Mouse (Mus musculus) cerebellum, adult 2 months (tissue): ENCODE results near the gene Pde5a. TPM values are rescaled to one million over a fixed set of nuclear protein-coding genes. Genes with fewer than 3 reads are reported as not detected.

ENCODE experiments used
- DNase-seq, 2 experiments: peaks; one replicate each; pipeline ENCODE4 v3.0.0; 2021
- H3K27ac ChIP-seq: fragments of 200-500 bp; 2 replicates; pipeline ENCODE4 v1.5.1; 2012; ENCODE audit warnings: low read length, control low read depth, inconsistent platforms; ENCODE audit not compliant: insufficient read depth
- H3K27me3 ChIP-seq: fragments of 200-500 bp; 2 replicates; pipeline ENCODE4 v1.6.1; 2012; ENCODE audit warnings: inconsistent platforms, mild to moderate bottlenecking, low read length, moderate library complexity; ENCODE audit not compliant: control insufficient read depth, insufficient read depth
- H3K4me1 ChIP-seq: fragments of 200-500 bp; 2 replicates; pipeline ENCODE4 v1.6.1; 2011; ENCODE audit warnings: low read length; ENCODE audit not compliant: control insufficient read depth, insufficient read depth
- H3K4me3 ChIP-seq: fragments of 200-500 bp; replicated peaks from 2 replicates; pipeline ENCODE3; 2011; ENCODE audit warnings: mild to moderate bottlenecking, low read depth, low read length, control low read depth; ENCODE audit not compliant: insufficient read depth
- CTCF ChIP-seq: fragments of 200-500 bp; IDR thresholded peaks from 2 replicates; pipeline ENCODE4 v1.5.1; 2011; ENCODE audit warnings: low read depth, mild to moderate bottlenecking, control low read depth, low read length, moderate library complexity, borderline replicate concordance; ENCODE audit not compliant: insufficient read depth
- POLR2A ChIP-seq: fragments of 200-500 bp; IDR thresholded peaks from 2 replicates; pipeline ENCODE4 v1.6.1; 2011; ENCODE audit warnings: low read length, control low read depth, borderline replicate concordance; ENCODE audit not compliant: insufficient read depth
- WGBS: fragments of 180-500 bp; shearing (Covaris S2); methylation state at CpG from one replicate; pipeline ENCODE4 v1.1.7; 2018; 5-methylcytosine and 5-hydroxymethylcytosine counted together
- polyA plus RNA-seq: library from polyadenylated mRNA; depleted of rRNA; stranded (reverse); fragments of >200 nt; gene quantifications from 2 replicates; pipeline ENCODE4 v1.2.3, GENCODE M21; 2012

Pde5a gene
- polyA plus RNA-seq, 1 experiment: 16.1 TPM

GRCm38 (mm10) chr3:122733806-122734205 is 5.1 kb downstream of the Pde5a start:
- 85% methylated on average over 3 of the region's 3 CpGs for WGBS
- Histone ChIP-seq H3K4me3 (no peak overlapping the region), H3K27ac (no peak overlapping the region), H3K27me3 (peaks cover 2% of the 10 kb centered on the region; the same call in 1 of the 2 replicates), H3K4me1 (no peaks in the 10 kb centered on the region)
- TF ChIP-seq POLR2A: no peak
- no peak for TF ChIP-seq CTCF
- no peak for DNase-seq

GRCm38 (mm10) chr3:122734329-122734728 is 5.6 kb downstream of the Pde5a start:
- no peak for DNase-seq
- peaks cover 2% of the 10 kb centered on the region; the same call in 1 of the 2 replicates for H3K27me3 ChIP-seq
- no peak overlapping the region for H3K27ac ChIP-seq
- H3K4me3 ChIP-seq: no peak overlapping the region
- no peak for TF ChIP-seq POLR2A
- no peak for TF ChIP-seq CTCF
- WGBS: 81% methylated on average over 6 of the region's 6 CpGs
- H3K4me1 ChIP-seq: no peaks in the 10 kb centered on the region

- TF ChIP-seq CTCF (no peak), POLR2A (no peak)
These were observed 10.7 kb downstream of the Pde5a start for GRCm38 (mm10) chr3:122739460-122739859.

GRCm38 (mm10) chr3:122744265-122744664 is 15.5 kb downstream of the Pde5a start:
- Histone ChIP-seq H3K4me3 (no peak overlapping the region), H3K27me3 (no peaks in the 10 kb centered on the region), H3K4me1 (no peaks in the 10 kb centered on the region), H3K27ac (no peak overlapping the region)
- TF ChIP-seq POLR2A (no peak), CTCF (no peak)
- DNase-seq: no peak
- 94% methylated on average over 3 of the region's 3 CpGs for WGBS

More at GRCm38 (mm10) chr3:122739460-122739859, 10.7 kb downstream of the Pde5a start:
- Histone ChIP-seq H3K4me3 (no peak overlapping the region), H3K27ac (no peak overlapping the region), H3K27me3 (no peaks in the 10 kb centered on the region), H3K4me1 (no peaks in the 10 kb centered on the region)
- WGBS: 97% methylated on average over 15 of the region's 15 CpGs
- DNase-seq: no peak

- H3K27me3 ChIP-seq: no peaks in the 10 kb centered on the region
- WGBS: 79% methylated on average over 9 of the region's 9 CpGs
These were observed 19.4 kb downstream of the Pde5a start for GRCm38 (mm10) chr3:122747921-122748700.

GRCm38 (mm10) chr3:122763240-122763761 is 34.6 kb downstream of the Pde5a start:
- TF ChIP-seq POLR2A (no peak), CTCF (no peak)
- WGBS: 76% methylated on average over 8 of the region's 8 CpGs

More at GRCm38 (mm10) chr3:122747921-122748700, 19.4 kb downstream of the Pde5a start:
- TF ChIP-seq CTCF (no peak), POLR2A (no peak)
- no peaks in the 10 kb centered on the region for H3K4me1 ChIP-seq
- DNase-seq: no peak
- no peak overlapping the region for H3K4me3 ChIP-seq
- no peak overlapping the region for H3K27ac ChIP-seq

GRCm38 (mm10) chr3:122763768-122764167 is 35.0 kb downstream of the Pde5a start:
- Histone ChIP-seq H3K4me3 (no peak overlapping the region), H3K27me3 (no peaks in the 10 kb centered on the region), H3K27ac (no peak overlapping the region), H3K4me1 (no peaks in the 10 kb centered on the region)
- TF ChIP-seq CTCF (no peak), POLR2A (no peak)
- 81% methylated on average over 14 of the region's 14 CpGs for WGBS
- DNase-seq: no peak

More at GRCm38 (mm10) chr3:122763240-122763761, 34.6 kb downstream of the Pde5a start:
- Histone ChIP-seq H3K4me3 (no peak overlapping the region), H3K27ac (no peak overlapping the region), H3K4me1 (no peaks in the 10 kb centered on the region), H3K27me3 (no peaks in the 10 kb centered on the region)
- DNase-seq: no peak

GRCm38 (mm10) chr3:122766930-122767329 is 38.2 kb downstream of the Pde5a start:
- Histone ChIP-seq H3K27ac (no peak overlapping the region), H3K27me3 (no peaks in the 10 kb centered on the region), H3K4me1 (no peaks in the 10 kb centered on the region), H3K4me3 (no peak overlapping the region)
- TF ChIP-seq POLR2A: no peak
- no peak for TF ChIP-seq CTCF
- no peak for DNase-seq
- 57% methylated on average over 4 of the region's 4 CpGs for WGBS
